Comparison of ENCODE assay signal across 23 mouse cellular contexts in the genomic region with DNA sequence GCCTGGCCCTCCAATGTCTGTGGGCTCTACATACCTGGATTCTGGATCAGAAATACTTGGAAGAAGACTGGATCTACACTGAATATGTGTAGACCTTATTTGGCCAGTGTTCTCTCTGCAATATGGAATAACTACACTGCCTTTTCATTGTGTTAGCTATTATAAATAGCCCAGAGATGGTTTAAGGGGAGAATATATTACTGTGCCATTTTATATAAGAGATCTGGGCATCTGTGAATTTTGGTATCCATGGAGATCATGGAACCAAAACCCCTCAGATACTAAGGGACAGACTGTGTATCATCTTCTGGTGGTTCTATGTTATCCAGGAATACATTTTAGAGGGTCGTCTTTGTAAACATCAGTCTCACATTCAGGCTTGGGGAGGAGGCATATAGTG.
"Had no signal": no experiment of that assay in that cellular context is flagged by ENCODE, and none has a peak within 500 bp of the region (broad histone marks: within the 10 kb centered on the region; RNA-seq: fewer than 3 reads in every experiment).

No protein-coding gene starts in this region.

- H3K36me3 ChIP-seq: heart, embryonic 10.5 days; heart, embryonic 12.5 days; hindbrain, embryonic 10.5 days; hindbrain, embryonic 12.5 days; intestine, embryonic 15.5 days; limb, embryonic 10.5 days; limb, embryonic 12.5 days; liver, embryonic 13.5 days; liver, embryonic 15.5 days had no signal

- H3K4me1 ChIP-seq: intestine, embryonic 15.5 days; liver, embryonic 15.5 days had no signal

- H3K27me3 ChIP-seq: heart, embryonic 12.5 days; hindbrain, embryonic 12.5 days; intestine, embryonic 15.5 days; limb, embryonic 12.5 days; liver, embryonic 13.5 days; liver, embryonic 15.5 days had no signal

- H3K4me3 ChIP-seq: heart, embryonic 10.5 days; heart, embryonic 12.5 days; hindbrain, embryonic 10.5 days; hindbrain, embryonic 12.5 days; intestine, embryonic 15.5 days; limb, embryonic 10.5 days; limb, embryonic 12.5 days; liver, embryonic 13.5 days; liver, embryonic 15.5 days had no signal

- H3K9ac ChIP-seq: heart, embryonic 12.5 days; hindbrain, embryonic 12.5 days; hindbrain, embryonic 14.5 days; intestine, embryonic 15.5 days; limb, embryonic 12.5 days; liver, embryonic 13.5 days; liver, embryonic 15.5 days; liver, postnatal 0 days had no signal

- DNase-seq: gastrocnemius, postnatal 14 days; heart, postnatal 10 days; heart, postnatal 4 days; kidney, adult 18-20 months; kidney, adult 8-10 months; kidney, postnatal 10 days; kidney, postnatal 25 days; kidney, postnatal 4 days; layer of hippocampus, adult 9-11 months; liver; liver, embryonic 13.5 days; liver, postnatal 0 days had no signal

- H3K27ac ChIP-seq: heart, embryonic 10.5 days; hindbrain, embryonic 10.5 days; hindbrain, embryonic 12.5 days; hindbrain, embryonic 14.5 days; intestine, embryonic 15.5 days; limb, embryonic 10.5 days; limb, embryonic 12.5 days; liver, embryonic 13.5 days; liver, embryonic 15.5 days had no signal

- ATAC-seq: hindbrain, embryonic 16.5 days; inflammation-experienced regulatory T-cells, adult 6 months; liver, postnatal 0 days had no signal
